Comparison of ENCODE assay signal across 29 mouse cellular contexts in genomic region chr3:108900681-108901080, GRCm38 (mm10). TPM values are rescaled to one million over a fixed set of nuclear protein-coding genes. Genes with fewer than 3 reads are reported as not detected.
DNase-seq lines count a peak whose midpoint lies in the region; ATAC-seq and TF ChIP-seq lines count a peak whose summit lies in the region.
"Had no signal": no experiment of that assay in that cellular context is flagged by ENCODE, and none has a peak within 500 bp of the region (broad histone marks: within the 10 kb centered on the region; RNA-seq: fewer than 3 reads in every experiment).

No protein-coding gene starts in this region.

- H3K4me2 ChIP-seq in CH12.LX (ENCODE audit: insufficient read depth, low read depth, poor library complexity, severe bottlenecking) = peak overlapping the region; percentile 46
- H3K4me2 ChIP-seq in forebrain, embryonic 12.5 days = no peak overlapping the region
- H3K4me2 ChIP-seq: hindbrain, embryonic 12.5 days; limb, embryonic 15.5 days; liver, embryonic 15.5 days; midbrain, embryonic 11.5 days; neural tube, embryonic 15.5 days had no signal

- no peak for ATAC-seq in forebrain, embryonic 12.5 days (ENCODE audit: low FRiP score)

- no peak overlapping the region for H3K4me3 ChIP-seq in CH12.LX (replicated peaks in 1 of 3; ENCODE audit: low read depth in 2 of 3, low read length in 2 of 3, poor library complexity in 1 of 3)
- H3K4me3 ChIP-seq in bone marrow, adult 2 months (replicated peaks; ENCODE audit: control insufficient read depth, low read depth, low read length) = no peak overlapping the region
- no peak overlapping the region for H3K4me3 ChIP-seq in forebrain, embryonic 12.5 days (replicated peaks)
- H3K4me3 ChIP-seq: embryonic facial prominence, embryonic 10.5 days; forebrain, embryonic 10.5 days; heart, embryonic 10.5 days; hindbrain, embryonic 12.5 days; limb, embryonic 15.5 days; liver, embryonic 15.5 days; neural tube, embryonic 15.5 days had no signal

- WGBS in bone marrow, adult 2 months = 79% methylated on average over 5 of the region's 5 CpGs
- WGBS in forebrain, embryonic 12.5 days = 85% methylated on average over 5 of the region's 5 CpGs

- no peak for TF ChIP-seq CTCF in CH12.LX (conservative IDR thresholded peaks at IDR 0.05 in 1 of 2, IDR thresholded peaks at IDR 0.05 in 1 of 2; ENCODE audit: low read depth in 2 of 2, low read length in 2 of 2)
- TF ChIP-seq CTCF in bone marrow, adult 2 months (IDR thresholded peaks at IDR 0.05; ENCODE audit: control insufficient read depth, insufficient read depth, low read length) = no peak

- H3K9me3 ChIP-seq in CH12.LX (replicated peaks; ENCODE audit: low read length) = no peaks in the 10 kb centered on the region
- no peaks in the 10 kb centered on the region for H3K9me3 ChIP-seq in forebrain, embryonic 12.5 days
- H3K9me3 ChIP-seq: forebrain, embryonic 10.5 days; heart, embryonic 10.5 days; hindbrain, embryonic 12.5 days; limb, embryonic 15.5 days; liver, embryonic 15.5 days; neural tube, embryonic 15.5 days had no signal

- in situ Hi-C loops in CH12.LX (cut with MboI; ENCODE audit: low pct_ligation_motif_present, low pct_unique_long_range_greater_than_20kb, low sequenced_read_pairs) = loop anchor here (5.0 kb wide), 2 partner anchors 43 to 123 kb away; no protein-coding TSS in a partner anchor

- peaks cover 9 to 43% of the 10 kb centered on the region in 2 experiments; a peak in 3 of 4 replicates for H3K4me1 ChIP-seq in CH12.LX (ENCODE audit: control insufficient read depth in 1 of 2, insufficient read depth in 2 of 2)
- H3K4me1 ChIP-seq in bone marrow, adult 2 months (ENCODE audit: control insufficient read depth, insufficient read depth, low read length) = no peaks in the 10 kb centered on the region; the same call in 1 of the 2 replicates
- no peaks in the 10 kb centered on the region for H3K4me1 ChIP-seq in forebrain, embryonic 12.5 days
- H3K4me1 ChIP-seq: embryonic facial prominence, embryonic 10.5 days; forebrain, embryonic 10.5 days; heart, embryonic 10.5 days; hindbrain, embryonic 12.5 days; limb, embryonic 15.5 days; neural tube, embryonic 15.5 days had no signal

- peak; percentile 23 to 30 for DNase-seq in heart, adult 9 months (ENCODE audit: low spot score in 2 of 2)
- DNase-seq in heart, postnatal 25 days (ENCODE audit: low spot score) = no peak
- DNase-seq in CH12.LX (ENCODE audit: extremely low read depth) = no peak
- peak; percentile 40 for DNase-seq in skeletal muscle tissue, adult 2 months (ENCODE audit: low read depth, low spot score)
- no peak for DNase-seq in cerebellum, postnatal 25 days
- DNase-seq: adrenal gland, postnatal 14 days; cerebellum, adult 11 months; cerebellum, adult 9-11 months; kidney, adult 18-20 months; left cerebral cortex, postnatal 4 days; thymus, postnatal 25 days had no signal

- H3K27ac ChIP-seq in CH12.LX (ENCODE audit: insufficient read depth, low read depth) = peak overlapping the region; percentile 78
- H3K27ac ChIP-seq in bone marrow, adult 2 months (ENCODE audit: control insufficient read depth, insufficient read depth, low read depth, low read length, poor library complexity) = 0 out of 2 replicates have a peak overlapping the region, but pooled peaks have one; percentile 15
- H3K27ac ChIP-seq in forebrain, embryonic 12.5 days = no peak overlapping the region
- H3K27ac ChIP-seq: embryonic facial prominence, embryonic 10.5 days; forebrain, embryonic 10.5 days; heart, embryonic 10.5 days; hindbrain, embryonic 12.5 days; kidney, postnatal 0 days; limb, embryonic 15.5 days; liver, embryonic 15.5 days; neural tube, embryonic 15.5 days had no signal

- no peak for TF ChIP-seq POLR2A in CH12.LX (IDR thresholded peaks at IDR 0.05; ENCODE audit: low read depth, low read length)
- TF ChIP-seq POLR2A in bone marrow, adult 2 months (IDR thresholded peaks at IDR 0.05; ENCODE audit: borderline replicate concordance, control insufficient read depth, low read depth, low read length) = no peak

- peaks cover 23 to 39% of the 10 kb centered on the region in 2 experiments for H3K36me3 ChIP-seq in CH12.LX (replicated peaks in 1 of 2; ENCODE audit: control insufficient read depth in 1 of 2, insufficient read depth in 1 of 2, low read length in 1 of 2)
- H3K36me3 ChIP-seq in forebrain, embryonic 12.5 days (replicated peaks) = peaks cover 55% of the 10 kb centered on the region

- intact Hi-C loops in heart, postnatal 25 days (cut with DNase I) = no loop called here

- peaks cover 14% of the 10 kb centered on the region for H3K79me2 ChIP-seq in CH12.LX (replicated peaks; ENCODE audit: control insufficient read depth, extremely low read depth, insufficient read depth, poor library complexity, severe bottlenecking)

- TF ChIP-seq EP300 in CH12.LX (IDR thresholded peaks at IDR 0.05; ENCODE audit: low read length) = no peak

- peak overlapping the region; percentile 12; the same call in 1 of the 2 replicates for H3K9ac ChIP-seq in CH12.LX (ENCODE audit: insufficient read depth, low read depth)
- no peak overlapping the region for H3K9ac ChIP-seq in forebrain, embryonic 12.5 days
- H3K9ac ChIP-seq: hindbrain, embryonic 12.5 days; limb, embryonic 15.5 days; liver, embryonic 15.5 days; neural tube, embryonic 15.5 days had no signal

- TF ChIP-seq RAD21 in CH12.LX (IDR thresholded peaks at IDR 0.05; ENCODE audit: low read depth, low read length) = no peak

- dilution Hi-C loops in CH12.LX (cut with MboI; ENCODE audit: extremely low pct_ligation_motif_present, extremely low pct_unique_long_range_greater_than_20kb, low sequenced_read_pairs) = no loop called here

- H3K27me3 ChIP-seq in CH12.LX (replicated peaks) = no peaks in the 10 kb centered on the region
- no peaks in the 10 kb centered on the region for H3K27me3 ChIP-seq in forebrain, embryonic 12.5 days
- H3K27me3 ChIP-seq: hindbrain, embryonic 12.5 days; limb, embryonic 15.5 days; liver, embryonic 15.5 days; neural tube, embryonic 15.5 days had no signal

TF ChIP-seq in CH12.LX, 34 proteins besides CTCF, POLR2A, EP300 and RAD21:
- TF ChIP-seq E2F4 (IDR thresholded peaks at IDR 0.05; ENCODE audit: insufficient replicate concordance, low read depth, low read length) (no peak), MAFK (IDR thresholded peaks at IDR 0.05; ENCODE audit: insufficient replicate concordance, low read length) (0 out of 2 replicates have a peak, but pooled peaks have one; percentile 8)

RNA-seq across cellular contexts. Expression of gene Prpf38b, which starts 10.8 kb away (rescaled TPM):
- 10 to 100 TPM; 18.8 to 20.6 TPM for total RNA-seq in heart, postnatal 25 days (2021)
- total RNA-seq in CH12.LX (2012; rRNA removed) = 42.6 and 47.4 TPM in 2 replicates
- total RNA-seq in CH12.LX (2014; rRNA removed) = 42.9 and 55.9 TPM in 2 replicates
- polyA plus RNA-seq in CH12.LX (2012; ENCODE audit: insufficient read length, low read depth) = 177 and 193 TPM in 2 replicates
- polyA plus RNA-seq in bone marrow, adult 2 months (2011; ENCODE audit: insufficient read depth, insufficient read length, low replicate concordance, missing spikeins) = 160 and 184 TPM in 2 replicates
- polyA plus RNA-seq in forebrain, embryonic 12.5 days (2016; fragmentation: Nextera tagmentation; extraction: Ambion mirVana) = 85.1 and 87.0 TPM in 2 replicates

RNA-seq across cellular contexts. Expression of gene Fndc7, which starts 10.9 kb away (rescaled TPM):
- total RNA-seq in heart, postnatal 25 days (2021) = under 1 TPM in 1 of 2 experiments, not detected in 1; 0.05 TPM
- total RNA-seq in CH12.LX (2012; rRNA removed) = 0.42 and 0.81 TPM in 2 replicates
- 1.1 TPM in 2 replicates for total RNA-seq in CH12.LX (2014; rRNA removed)
- polyA plus RNA-seq in CH12.LX (2012; ENCODE audit: insufficient read length, low read depth) = 0.57 and 0.61 TPM in 2 replicates
- polyA plus RNA-seq in bone marrow, adult 2 months (2011; ENCODE audit: insufficient read depth, insufficient read length, low replicate concordance, missing spikeins) = not detected in 2 replicates
- 0.22 TPM in 1 of 2 replicates, not detected in the other for polyA plus RNA-seq in forebrain, embryonic 12.5 days (2016; fragmentation: Nextera tagmentation; extraction: Ambion mirVana)
- total RNA-seq: midbrain, postnatal 0 days had no signal
- polyA plus RNA-seq: forebrain, embryonic 10.5 days; kidney, postnatal 0 days; midbrain, embryonic 11.5 days; midbrain, postnatal 0 days had no signal

RNA-seq across cellular contexts. Expression of gene Henmt1, which starts 39.0 kb away (rescaled TPM):
- not detected for total RNA-seq in heart, postnatal 25 days (2021)
- total RNA-seq in CH12.LX (2012; rRNA removed) = not detected in 2 replicates
- not detected in 2 replicates for total RNA-seq in CH12.LX (2014; rRNA removed)
- polyA plus RNA-seq in CH12.LX (2012; ENCODE audit: insufficient read length, low read depth) = 0.45 TPM in 1 of 2 replicates, not detected in the other
- not detected in 2 replicates for polyA plus RNA-seq in bone marrow, adult 2 months (2011; ENCODE audit: insufficient read depth, insufficient read length, low replicate concordance, missing spikeins)
- 0.56 and 1.3 TPM in 2 replicates for polyA plus RNA-seq in forebrain, embryonic 12.5 days (2016; fragmentation: Nextera tagmentation; extraction: Ambion mirVana)
- total RNA-seq: adrenal gland, postnatal 14 days; heart, postnatal 14 days had no signal
- polyA plus RNA-seq: large intestine, adult 2 months; liver, embryonic 15.5 days had no signal

RNA-seq across cellular contexts. Expression of gene Gm9857, which starts 39.6 kb away (rescaled TPM):
- not detected for total RNA-seq in heart, postnatal 25 days (2021)
- total RNA-seq in CH12.LX (2012; rRNA removed) (not detected in 2 replicates), CH12.LX (2014; rRNA removed) (not detected in 2 replicates)
- polyA plus RNA-seq in CH12.LX (2012; ENCODE audit: insufficient read length, low read depth) = not detected in 2 replicates
- polyA plus RNA-seq in bone marrow, adult 2 months (2011; ENCODE audit: insufficient read depth, insufficient read length, low replicate concordance, missing spikeins) = not detected in 2 replicates
- not detected in 2 replicates for polyA plus RNA-seq in forebrain, embryonic 12.5 days (2016; fragmentation: Nextera tagmentation; extraction: Ambion mirVana)
- total RNA-seq: adrenal gland, postnatal 14 days; heart, postnatal 14 days; layer of hippocampus, postnatal 14 days; left cerebral cortex, adult 8-10 months; midbrain, postnatal 0 days had no signal
- polyA plus RNA-seq: cortical plate, adult 2 months; embryonic facial prominence, embryonic 10.5 days; forebrain, embryonic 10.5 days; heart, embryonic 10.5 days; hindbrain, embryonic 12.5 days; kidney, postnatal 0 days; large intestine, adult 2 months; limb, embryonic 15.5 days; liver, embryonic 15.5 days; lung, embryonic 16.5 days; midbrain, embryonic 11.5 days; midbrain, postnatal 0 days; neural tube, embryonic 15.5 days had no signal

Comparison
In these comparisons a context has a peak if more than half of its experiments do, and no peak if none do; other contexts are left out.
1. DNase-seq: peak in heart, adult 9 months (2 of 2) and skeletal muscle tissue, adult 2 months (single experiment); none in heart, postnatal 25 days (single experiment), CH12.LX (single experiment) and cerebellum, postnatal 25 days (0 of 2).